Mouse (Mus musculus) stomach, embryonic 15.5 days (tissue): Measurements from ENCODE around the gene Gucd1. TPM values are rescaled to one million over a fixed set of nuclear protein-coding genes. Genes with fewer than 3 reads are reported as not detected.
"Not testable (repeated sequence)": the region's sequence is repeated elsewhere in the genome, so short reads cannot be mapped to it uniquely, and the experiment has no call there.

ENCODE experiments used
- ATAC-seq: fragments of 200-750 bp; cut with Nextera tagmentation; 2 replicates; pipeline ENCODE4 v1.8.0; 2017; ENCODE audit warnings: low read depth, moderate number of reproducible peaks, moderate TSS enrichment; ENCODE audit not compliant: insufficient read depth, low FRiP score
- H3K27ac ChIP-seq: fragments of 300-500 bp; sonication (generic); 2 replicates; pipeline ENCODE4 v1.5.1; 2015; ENCODE audit warnings: mild to moderate bottlenecking, inconsistent platforms
- H3K27me3 ChIP-seq: fragments of 300-500 bp; sonication (generic); replicated peaks from 2 replicates; pipeline ENCODE4 v1.6.1; 2015; ENCODE audit warnings: inconsistent platforms
- H3K36me3 ChIP-seq: fragments of 300-500 bp; sonication (generic); 2 replicates; pipeline ENCODE4 v1.6.1; 2015; ENCODE audit warnings: inconsistent platforms
- H3K4me1 ChIP-seq: fragments of 300-500 bp; sonication (generic); 2 replicates; pipeline ENCODE4 v1.6.1; 2015; ENCODE audit warnings: inconsistent platforms
- H3K4me2 ChIP-seq: fragments of 300-500 bp; sonication (generic); 2 replicates; pipeline ENCODE4 v1.6.1; 2015; ENCODE audit warnings: mild to moderate bottlenecking, inconsistent platforms
- H3K4me3 ChIP-seq: fragments of 300-500 bp; sonication (generic); replicated peaks from 2 replicates; pipeline ENCODE4 v1.5.1; 2015; ENCODE audit warnings: inconsistent platforms
- H3K9ac ChIP-seq: fragments of 300-500 bp; sonication (generic); 2 replicates; pipeline ENCODE4 v1.6.1; 2015; ENCODE audit warnings: inconsistent platforms
- H3K9me3 ChIP-seq: fragments of 300-500 bp; sonication (generic); 2 replicates; pipeline ENCODE4 v1.6.1; 2016; ENCODE audit warnings: inconsistent platforms
- WGBS: fragments of 180-500 bp; shearing (Covaris S2); methylation state at CpG from one replicate; pipeline ENCODE4 v1.1.7; 2015; 5-methylcytosine and 5-hydroxymethylcytosine counted together
- polyA plus RNA-seq: library from polyadenylated mRNA; unstranded; fragments of >200 nt; fragmentation: Nextera tagmentation; extraction: Ambion mirVana; gene quantifications from 2 replicates; pipeline ENCODE4 v1.2.1, GENCODE M21; 2015

Gucd1 gene
- polyA plus RNA-seq, 1 experiment from 2014 or later = 27.5 TPM

DNA sequence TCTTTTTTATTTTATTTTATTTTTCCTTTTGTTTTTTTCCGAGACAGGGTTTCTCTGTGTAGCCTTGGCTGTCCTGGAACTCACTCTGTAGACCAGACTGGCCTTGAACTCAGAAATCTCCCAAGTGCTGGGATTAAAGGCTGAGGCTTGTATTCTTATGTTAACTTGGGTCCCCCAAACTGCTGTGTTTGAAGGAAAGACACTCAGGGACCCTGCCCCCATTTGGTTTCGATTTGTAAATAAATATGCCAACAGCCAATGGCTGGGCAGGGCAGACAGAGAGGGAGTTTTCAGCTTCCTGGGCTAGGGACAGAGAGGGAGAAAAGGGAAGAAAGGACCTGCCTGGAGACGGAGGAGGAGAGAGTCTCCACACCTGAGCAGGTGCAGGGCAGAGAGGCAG is 18.0 kb downstream of the Gucd1 start:
- H3K36me3 ChIP-seq = no peaks in the 10 kb centered on the region
- no peak for ATAC-seq
- no peaks in the 10 kb centered on the region for H3K4me1 ChIP-seq
- H3K4me3 ChIP-seq = no peak overlapping the region
- no peak overlapping the region for H3K27ac ChIP-seq
- 53% methylated on average over 3 of the region's 3 CpGs for WGBS
- no peaks in the 10 kb centered on the region for H3K9me3 ChIP-seq
- no peaks in the 10 kb centered on the region for H3K27me3 ChIP-seq
- H3K4me2 ChIP-seq = no peak overlapping the region
- no peak overlapping the region for H3K9ac ChIP-seq

DNA sequence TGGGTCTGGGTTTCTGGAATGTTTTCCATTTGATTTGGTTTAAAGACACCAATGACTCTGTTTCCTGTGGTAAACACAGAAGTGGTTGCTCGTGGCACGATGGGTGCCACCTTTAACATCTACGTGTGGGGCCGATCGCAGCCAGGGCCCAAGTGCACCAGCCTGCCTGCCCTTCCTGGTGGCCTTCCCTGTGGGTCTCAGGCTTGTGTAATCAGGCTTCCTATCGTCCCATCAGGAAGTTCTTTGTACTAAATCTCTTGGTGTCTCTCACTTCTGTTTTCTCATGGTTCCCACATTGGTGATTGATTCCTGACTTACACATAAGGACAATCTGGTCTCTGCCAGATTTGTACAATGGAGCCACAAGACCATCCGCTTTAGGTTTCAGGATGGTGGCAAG is 18.6 kb downstream of the Gucd1 start:
- H3K27ac ChIP-seq, H3K4me3 ChIP-seq, ATAC-seq, H3K4me1 ChIP-seq, H3K4me2 ChIP-seq, H3K9ac ChIP-seq, H3K27me3 ChIP-seq, H3K9me3 ChIP-seq, H3K36me3 ChIP-seq: not testable (repeated sequence)
- 81% methylated on average over 7 of the region's 7 CpGs for WGBS

DNA sequence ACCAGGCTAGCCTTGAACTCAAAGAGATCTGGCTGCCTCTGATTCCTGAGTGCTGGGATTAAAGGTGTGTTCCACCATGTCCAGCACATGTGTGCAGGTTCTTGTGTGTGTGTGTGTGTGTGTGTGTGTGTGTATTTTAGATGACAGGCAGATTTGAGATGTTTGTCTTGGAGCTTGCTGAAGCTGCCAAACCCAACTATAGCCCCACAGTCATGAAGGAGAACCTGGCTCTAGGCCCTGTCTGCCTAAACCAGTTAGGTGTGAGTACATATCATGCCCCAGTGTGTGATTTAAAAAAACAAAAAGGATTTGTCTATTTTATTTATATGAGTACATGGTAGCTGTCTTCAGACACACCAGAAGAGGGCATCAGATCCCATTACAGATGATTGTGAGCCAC is 21.9 kb downstream of the Gucd1 start:
- Histone ChIP-seq H3K9me3 (no peaks in the 10 kb centered on the region), H3K27me3 (no peaks in the 10 kb centered on the region), H3K4me3 (no peak overlapping the region), H3K4me2 (no peak overlapping the region), H3K4me1 (no peaks in the 10 kb centered on the region), H3K27ac (no peak overlapping the region), H3K36me3 (no peaks in the 10 kb centered on the region), H3K9ac (no peak overlapping the region)
- ATAC-seq = no peak

DNA sequence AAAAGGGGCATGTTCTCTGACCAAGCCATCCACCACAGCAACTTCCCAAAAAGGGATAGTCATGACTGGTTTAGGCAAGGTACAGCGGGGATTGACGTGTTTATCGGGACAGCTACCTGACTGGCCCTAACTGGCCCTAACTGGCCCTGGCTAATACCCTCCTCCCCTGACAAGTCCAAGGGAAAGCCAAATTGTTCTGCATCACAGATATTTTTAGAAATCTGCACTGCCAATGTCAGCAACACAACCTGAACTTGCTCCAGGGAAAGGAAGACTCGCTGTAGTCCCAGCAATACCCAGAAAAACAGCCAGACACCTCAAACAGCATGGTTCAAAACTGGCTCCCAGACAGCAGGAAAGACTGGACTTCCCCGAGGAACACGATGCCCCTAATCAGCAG is 22.5 kb downstream of the Gucd1 start:
- 66% methylated on average over 6 of the region's 6 CpGs for WGBS
- ATAC-seq = no peak
- Histone ChIP-seq H3K4me2 (no peak overlapping the region), H3K27ac (no peak overlapping the region), H3K4me3 (no peak overlapping the region), H3K4me1 (no peaks in the 10 kb centered on the region), H3K36me3 (no peaks in the 10 kb centered on the region), H3K9ac (no peak overlapping the region), H3K9me3 (no peaks in the 10 kb centered on the region), H3K27me3 (no peaks in the 10 kb centered on the region)

DNA sequence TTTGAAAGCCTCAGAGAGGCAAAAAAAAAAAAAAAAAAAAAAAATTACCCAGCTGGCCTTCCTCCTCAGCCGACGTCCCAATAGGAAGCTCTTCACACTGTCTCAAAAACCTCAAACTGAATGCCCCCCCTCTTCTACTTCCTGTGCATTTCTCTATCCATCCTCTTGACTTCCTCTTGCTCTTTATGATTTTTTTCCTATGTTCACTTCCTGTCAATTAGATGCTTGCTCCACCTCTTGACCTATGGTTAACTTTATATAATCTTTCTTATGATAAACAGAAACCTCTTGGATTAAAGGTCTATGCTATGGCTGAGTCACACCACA is 25.9 kb downstream of the Gucd1 start:
- H3K36me3 ChIP-seq = no peaks in the 10 kb centered on the region
- 29% methylated on average over 2 of the region's 2 CpGs for WGBS
- no peaks in the 10 kb centered on the region for H3K27me3 ChIP-seq
- H3K9me3 ChIP-seq = no peaks in the 10 kb centered on the region
- no peak overlapping the region for H3K9ac ChIP-seq
- H3K27ac ChIP-seq = no peak overlapping the region
- ATAC-seq = no peak
- H3K4me1 ChIP-seq = no peaks in the 10 kb centered on the region
- H3K4me3 ChIP-seq = no peak overlapping the region
- H3K4me2 ChIP-seq = no peak overlapping the region

DNA sequence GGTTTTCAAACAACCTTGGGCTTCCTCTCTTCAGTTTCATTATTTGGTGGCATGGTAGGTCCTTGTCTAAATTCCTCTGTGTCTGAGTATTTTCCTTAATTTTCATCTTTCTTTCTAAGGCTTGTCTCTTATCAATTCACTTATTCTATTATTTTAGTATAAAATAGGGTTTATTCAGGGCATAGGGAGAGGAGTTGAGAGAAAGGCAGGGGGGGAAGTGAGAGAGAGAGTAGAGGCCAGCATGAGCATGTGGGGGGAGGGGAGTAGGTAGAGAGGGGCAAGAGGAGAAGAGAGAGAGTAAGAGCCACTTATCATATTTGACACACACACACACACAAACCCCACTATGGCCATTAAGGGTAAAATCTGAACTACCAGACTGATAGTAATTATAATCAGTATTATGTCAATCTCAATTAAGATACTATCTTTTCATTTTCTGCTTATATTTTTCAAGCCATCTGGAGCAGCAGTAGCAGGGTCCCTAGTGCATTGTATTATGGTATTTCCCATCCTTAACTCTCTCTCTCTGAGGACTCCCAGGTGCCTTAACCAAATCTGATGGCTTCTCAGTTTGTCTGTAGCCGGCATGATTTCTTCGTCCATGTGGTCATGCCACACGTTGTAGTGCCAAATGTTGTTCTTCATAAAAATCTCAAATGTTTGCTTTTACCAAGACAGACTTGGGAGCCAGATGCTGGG is 26.4 kb downstream of the Gucd1 start:
- Histone ChIP-seq H3K4me1 (no peaks in the 10 kb centered on the region), H3K27me3 (no peaks in the 10 kb centered on the region), H3K4me3 (no peak overlapping the region), H3K9me3 (no peaks in the 10 kb centered on the region), H3K9ac (no peak overlapping the region), H3K36me3 (no peaks in the 10 kb centered on the region), H3K27ac (no peak overlapping the region), H3K4me2 (no peak overlapping the region)
- ATAC-seq = no peak
- WGBS = 64% methylated on average over 3 of the region's 3 CpGs

DNA sequence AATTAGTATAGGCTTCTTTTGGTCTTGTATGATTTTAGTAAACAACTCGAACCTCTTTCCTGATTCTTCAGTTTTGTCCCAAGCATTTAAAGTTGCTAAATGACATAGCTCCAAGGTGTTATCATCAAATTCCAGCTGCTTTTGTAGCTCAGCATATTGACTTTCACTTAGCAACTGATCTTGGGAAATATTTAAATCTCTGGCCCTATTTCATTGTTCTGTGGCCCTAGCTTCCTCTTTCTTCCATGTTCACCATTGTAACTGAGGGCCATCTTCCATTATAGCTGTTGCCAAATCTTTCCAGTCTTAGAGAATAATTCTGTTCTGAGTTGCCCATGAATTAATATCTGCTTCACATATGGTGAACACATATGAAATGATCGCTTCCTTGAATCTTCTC is 27.0 kb downstream of the Gucd1 start:
- no peaks in the 10 kb centered on the region for H3K9me3 ChIP-seq
- H3K4me3 ChIP-seq = no peak overlapping the region
- no peak overlapping the region for H3K9ac ChIP-seq
- H3K27ac ChIP-seq = no peak overlapping the region
- H3K36me3 ChIP-seq = no peaks in the 10 kb centered on the region
- no peaks in the 10 kb centered on the region for H3K4me1 ChIP-seq
- no peaks in the 10 kb centered on the region for H3K27me3 ChIP-seq
- ATAC-seq = no peak
- WGBS = 83% methylated on average over 2 of the region's 2 CpGs
- H3K4me2 ChIP-seq = no peak overlapping the region

DNA sequence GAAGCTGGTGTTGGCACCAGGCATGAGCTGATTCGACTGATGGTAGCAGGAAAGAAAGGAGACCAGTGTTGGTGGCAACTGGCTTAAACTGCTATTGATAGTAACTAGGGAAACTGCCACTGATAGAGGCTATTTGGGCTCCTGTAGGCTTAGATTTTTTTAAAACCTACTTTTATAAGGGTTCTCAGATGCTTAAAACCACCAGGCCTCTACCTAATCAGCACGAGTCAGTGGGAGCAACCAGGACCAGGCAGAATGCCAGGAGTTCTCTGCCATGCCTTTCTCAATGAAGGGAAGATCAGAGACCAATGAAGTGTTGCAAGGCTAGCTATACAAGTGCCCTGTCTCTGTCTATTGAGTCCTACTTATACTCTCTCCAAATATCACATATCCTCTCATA is 28.2 kb downstream of the Gucd1 start:
- no peak overlapping the region for H3K4me2 ChIP-seq
- H3K4me1 ChIP-seq = no peaks in the 10 kb centered on the region
- no peak overlapping the region for H3K4me3 ChIP-seq
- H3K27ac ChIP-seq = no peak overlapping the region
- no peaks in the 10 kb centered on the region for H3K9me3 ChIP-seq
- no peak for ATAC-seq
- WGBS = 59% methylated on average over 2 of the region's 2 CpGs
- no peaks in the 10 kb centered on the region for H3K36me3 ChIP-seq
- H3K9ac ChIP-seq = no peak overlapping the region
- no peaks in the 10 kb centered on the region for H3K27me3 ChIP-seq

DNA sequence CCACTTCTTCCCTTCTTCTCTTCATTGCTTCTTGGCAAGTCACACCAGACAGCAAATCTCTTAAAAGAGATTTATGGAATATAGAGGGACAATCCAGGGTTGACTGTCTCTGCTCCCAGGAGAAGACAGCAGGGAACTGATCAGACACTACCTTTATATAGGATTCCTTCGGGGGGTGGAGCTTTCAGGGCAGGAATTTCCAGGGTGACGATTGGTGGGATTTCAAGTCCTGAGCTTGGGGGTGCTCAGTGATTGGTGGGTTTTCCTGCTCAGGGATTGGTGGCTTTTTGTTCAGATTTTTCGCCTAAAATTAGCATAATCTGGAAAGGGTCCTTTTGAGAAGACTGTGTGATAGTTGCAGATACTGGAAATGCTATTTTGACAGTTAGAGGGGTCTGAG is 30.6 kb downstream of the Gucd1 start:
- H3K4me1 ChIP-seq = no peaks in the 10 kb centered on the region
- no peak overlapping the region for H3K4me2 ChIP-seq
- no peak overlapping the region for H3K9ac ChIP-seq
- H3K27ac ChIP-seq = no peak overlapping the region
- no peaks in the 10 kb centered on the region for H3K9me3 ChIP-seq
- H3K4me3 ChIP-seq = no peak overlapping the region
- no peaks in the 10 kb centered on the region for H3K27me3 ChIP-seq
- ATAC-seq = no peak
- WGBS = 69% methylated on average over 3 of the region's 3 CpGs
- no peaks in the 10 kb centered on the region for H3K36me3 ChIP-seq

DNA sequence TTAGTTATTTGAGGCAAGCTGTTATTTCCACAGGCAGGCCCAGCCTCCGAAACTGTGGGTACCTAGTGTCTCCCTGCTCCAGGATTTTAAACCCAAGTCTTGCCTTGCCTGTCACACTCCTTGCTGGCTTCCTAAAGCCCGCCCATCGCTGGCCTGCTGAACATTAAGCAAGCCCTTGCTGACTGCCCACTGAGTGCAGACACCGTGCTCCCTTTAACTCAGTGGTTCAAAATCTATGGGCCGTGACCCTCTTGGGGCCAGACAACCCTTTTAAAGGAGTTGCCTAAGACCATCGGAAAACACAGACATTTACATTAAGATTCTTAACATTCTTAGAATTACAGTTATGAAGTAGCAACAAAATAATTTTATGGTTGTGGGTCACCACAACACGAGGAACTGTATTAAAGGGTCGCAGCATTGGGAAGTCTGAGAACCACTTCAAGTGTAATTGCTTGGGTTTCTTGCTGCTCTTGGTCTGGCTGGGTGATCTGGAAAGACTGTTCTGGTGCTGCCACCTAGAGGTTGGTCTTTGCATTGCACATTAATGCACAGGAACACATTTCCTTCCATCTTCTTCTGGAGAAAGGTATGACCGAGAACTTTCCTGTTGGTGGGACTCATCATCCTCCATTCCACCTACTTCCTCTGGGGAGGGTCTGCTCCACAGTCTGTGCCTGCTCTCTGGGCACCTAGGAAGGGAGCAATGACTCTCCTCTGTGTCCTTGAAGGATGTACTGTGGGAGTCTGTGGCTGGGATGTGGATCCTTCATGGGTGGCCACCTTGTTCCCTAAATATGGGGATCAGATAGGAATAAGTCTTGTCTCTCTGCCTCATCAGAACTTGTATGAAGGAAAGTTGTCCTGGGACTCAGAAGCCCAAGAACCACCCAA is 31.4 kb downstream of the Gucd1 start:
- H3K4me3 ChIP-seq = no peak overlapping the region
- peak; percentile 35; the same call in 1 of the 2 replicates for ATAC-seq
- WGBS = 50% methylated on average over 9 of the region's 9 CpGs
- no peaks in the 10 kb centered on the region for H3K4me1 ChIP-seq
- H3K4me2 ChIP-seq = no peak overlapping the region
- H3K27me3 ChIP-seq = no peaks in the 10 kb centered on the region
- no peaks in the 10 kb centered on the region for H3K9me3 ChIP-seq
- no peaks in the 10 kb centered on the region for H3K36me3 ChIP-seq
- H3K9ac ChIP-seq = no peak overlapping the region
- H3K27ac ChIP-seq = no peak overlapping the region

DNA sequence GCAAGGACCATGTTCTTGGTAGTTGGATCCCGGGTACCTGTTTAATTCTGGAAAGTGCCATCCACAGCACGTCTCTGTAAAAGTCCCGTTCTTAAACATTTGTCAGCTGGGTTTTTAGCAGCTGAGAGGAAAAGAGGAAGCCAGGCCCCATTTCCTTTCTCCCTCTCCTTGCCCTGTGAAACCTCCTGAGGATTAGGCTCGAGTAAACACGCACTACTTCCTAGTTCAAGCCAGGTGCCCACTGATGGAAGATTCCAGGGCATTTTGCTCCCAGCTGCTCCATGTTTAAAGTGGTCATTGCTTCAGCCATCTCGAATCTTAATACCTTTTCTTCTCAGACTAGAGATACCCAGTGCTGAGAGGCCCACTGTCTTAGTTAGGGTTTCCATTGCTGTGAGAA is 33.0 kb downstream of the Gucd1 start:
- ATAC-seq = no peak
- WGBS = 40% methylated on average over 6 of the region's 6 CpGs

DNA sequence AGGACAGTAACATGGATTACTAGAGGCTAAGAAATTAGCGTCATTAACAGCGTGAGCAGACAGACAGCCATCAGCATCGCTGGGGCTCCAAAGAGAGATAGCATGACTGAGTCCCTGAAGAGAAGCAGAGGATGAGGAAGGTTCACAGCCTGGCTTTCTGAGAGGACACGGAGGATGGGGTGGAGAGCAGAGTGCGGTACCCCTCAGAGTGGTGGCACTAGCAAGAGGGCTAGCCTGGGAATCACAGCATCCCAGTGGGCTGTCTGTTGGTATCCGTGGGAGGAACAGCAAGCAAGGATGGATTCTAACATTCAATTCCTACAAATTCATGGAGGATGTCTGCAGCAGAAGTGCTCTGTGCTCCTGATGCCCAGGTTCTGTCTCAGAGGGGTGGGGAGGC is 33.7 kb downstream of the Gucd1 start:
- ATAC-seq = no peak
- Histone ChIP-seq H3K9ac (no peak overlapping the region), H3K4me1 (no peaks in the 10 kb centered on the region), H3K9me3 (no peaks in the 10 kb centered on the region), H3K27ac (no peak overlapping the region), H3K4me3 (no peak overlapping the region), H3K36me3 (no peaks in the 10 kb centered on the region), H3K27me3 (no peaks in the 10 kb centered on the region), H3K4me2 (no peak overlapping the region)
- 88% methylated on average over 6 of the region's 6 CpGs for WGBS

More for the DNA sequence above, 33.0 kb downstream of the Gucd1 start:
- no peaks in the 10 kb centered on the region for H3K9me3 ChIP-seq
- no peaks in the 10 kb centered on the region for H3K27me3 ChIP-seq
- no peaks in the 10 kb centered on the region for H3K4me1 ChIP-seq
- no peak overlapping the region for H3K27ac ChIP-seq
- H3K36me3 ChIP-seq = no peaks in the 10 kb centered on the region
- no peak overlapping the region for H3K4me2 ChIP-seq
- H3K9ac ChIP-seq = no peak overlapping the region
- no peak overlapping the region for H3K4me3 ChIP-seq
